Mouse (Mus musculus) lung, postnatal 4 days (tissue): Measurements from ENCODE around the gene Tnrc6b.
A peak's percentile ranks its signal among the peaks of the same experiment; 100 is the strongest.

Source experiments
- DNase-seq, 2 experiments: peaks; one replicate each; pipeline ENCODE4 v3.0.0; 2021

Tnrc6b gene

DNA sequence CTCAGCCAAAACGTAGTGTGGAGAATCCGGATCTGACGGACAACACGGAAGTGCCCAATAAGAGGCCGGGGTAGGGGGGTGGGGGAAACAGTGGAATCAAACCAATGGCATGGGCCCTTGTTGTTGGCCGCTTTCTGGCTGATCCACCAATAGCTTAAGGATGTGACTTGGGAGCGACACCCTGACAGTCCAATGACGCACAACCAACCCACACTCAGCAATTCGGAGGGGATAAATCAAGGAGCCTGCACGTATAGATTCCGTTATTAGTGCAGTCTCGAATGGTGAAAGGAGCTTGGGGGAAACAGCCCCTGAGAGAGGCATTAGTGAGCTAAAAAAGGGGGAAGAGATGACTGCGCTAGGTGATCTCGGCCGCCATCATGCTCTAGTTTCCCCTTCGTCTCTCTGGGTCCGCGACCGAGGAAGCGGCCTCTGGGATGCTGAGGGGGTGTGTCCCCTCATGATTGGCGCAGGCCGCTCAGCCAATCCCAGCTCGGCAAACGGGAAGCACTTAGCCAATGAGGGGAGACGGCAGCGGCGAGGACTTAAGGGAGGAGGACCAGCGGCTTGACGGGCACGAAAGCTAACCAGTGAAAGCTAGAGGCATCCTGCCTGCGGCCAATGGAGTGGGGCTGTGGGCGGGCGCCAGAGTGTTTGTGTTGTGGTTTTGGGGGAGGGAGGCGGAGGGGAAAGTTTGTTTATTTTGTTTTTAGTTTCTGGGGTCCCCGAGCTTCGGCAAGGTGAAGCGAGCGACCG is at the start of gene Tnrc6b:
TSS of gene Tnrc6b (plus strand) at position 706 of the 756 bp plus-strand sequence.
- DNase-seq: peak; percentile 99

- DNase-seq: no peak
Observed at GRCm38 (mm10) chr15:80664444-80664843, 46.7 kb upstream of the Tnrc6b start.

DNA sequence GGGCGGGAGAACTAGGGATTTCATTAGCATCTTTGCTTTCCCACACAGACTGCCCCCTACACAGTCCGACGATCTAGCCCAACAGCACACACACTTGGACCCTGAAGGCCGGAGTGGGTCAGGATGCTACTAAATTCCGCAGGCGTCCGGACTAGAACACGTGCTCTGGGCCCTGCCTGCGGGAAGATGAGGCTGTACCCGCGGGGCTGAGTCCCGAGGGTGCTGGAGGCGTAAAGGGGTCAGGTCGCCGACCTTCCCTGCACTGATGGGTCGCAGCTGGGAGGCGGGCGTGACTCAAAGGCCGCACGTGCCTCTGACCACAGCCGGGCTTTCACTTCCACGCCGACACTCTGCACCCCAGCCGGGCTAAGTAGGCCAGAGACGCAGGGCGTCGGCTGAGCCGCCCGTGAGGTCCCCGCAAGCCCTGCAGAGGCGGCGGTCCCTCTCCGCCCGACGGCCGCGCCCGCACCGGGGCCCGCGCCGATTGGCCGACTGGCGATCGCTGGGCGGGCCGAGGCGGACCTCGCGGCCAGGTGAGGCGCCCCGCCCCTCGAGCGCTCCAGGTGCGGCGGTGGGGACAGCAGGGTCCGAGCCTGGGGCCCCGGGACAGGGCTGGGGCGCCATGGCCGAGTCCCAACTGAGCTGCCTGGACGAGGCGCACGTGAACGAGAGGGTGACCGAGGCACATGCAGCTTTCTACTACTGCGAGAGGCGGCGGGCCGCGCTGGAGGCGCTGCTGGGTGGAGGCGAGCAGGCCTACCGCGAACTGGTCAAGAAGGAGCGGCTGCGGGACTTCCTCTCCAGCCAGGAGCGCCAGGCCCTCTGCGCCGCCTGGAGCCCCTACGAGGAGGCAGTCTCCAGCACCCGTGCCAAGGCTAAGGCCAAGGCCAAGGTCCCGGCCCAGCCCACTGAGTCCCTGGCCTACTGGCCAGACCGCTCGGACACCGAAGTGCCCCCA is 39.5 kb upstream of the Tnrc6b start, which contains the start of gene Fam83f:
TSS of gene Fam83f (plus strand) at position 553 of the 958 bp plus-strand sequence.
- DNase-seq: peak; percentile 49 to 73

GRCm38 (mm10) chr15:80672810-80673209 is 38.3 kb upstream of the Tnrc6b start:
- DNase-seq: no peak

- peak in 1 of 2 experiments; percentile 14 for DNase-seq
Observed at GRCm38 (mm10) chr15:80673337-80674095, 37.6 kb upstream of the Tnrc6b start.

DNA sequence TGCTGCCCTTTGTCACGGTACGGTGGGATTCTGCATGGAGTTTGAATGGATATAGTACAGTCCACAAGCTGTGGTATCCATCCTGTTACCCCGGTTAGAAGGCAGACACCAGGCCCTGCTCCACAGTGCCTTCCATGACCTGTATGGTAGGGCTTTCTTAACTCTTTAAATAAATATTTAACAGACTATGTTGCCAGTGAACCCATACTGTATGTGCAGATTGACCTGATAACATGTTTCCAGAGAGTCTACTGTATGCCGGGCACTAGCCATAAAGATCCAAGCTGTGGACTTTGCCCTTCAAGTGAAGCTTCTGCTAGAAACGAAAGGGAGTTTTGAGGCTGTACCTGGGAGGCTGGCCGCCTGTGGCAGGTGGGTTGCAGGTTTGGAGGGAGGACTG is 36.4 kb upstream of the Tnrc6b start:
- no peak for DNase-seq

DNA sequence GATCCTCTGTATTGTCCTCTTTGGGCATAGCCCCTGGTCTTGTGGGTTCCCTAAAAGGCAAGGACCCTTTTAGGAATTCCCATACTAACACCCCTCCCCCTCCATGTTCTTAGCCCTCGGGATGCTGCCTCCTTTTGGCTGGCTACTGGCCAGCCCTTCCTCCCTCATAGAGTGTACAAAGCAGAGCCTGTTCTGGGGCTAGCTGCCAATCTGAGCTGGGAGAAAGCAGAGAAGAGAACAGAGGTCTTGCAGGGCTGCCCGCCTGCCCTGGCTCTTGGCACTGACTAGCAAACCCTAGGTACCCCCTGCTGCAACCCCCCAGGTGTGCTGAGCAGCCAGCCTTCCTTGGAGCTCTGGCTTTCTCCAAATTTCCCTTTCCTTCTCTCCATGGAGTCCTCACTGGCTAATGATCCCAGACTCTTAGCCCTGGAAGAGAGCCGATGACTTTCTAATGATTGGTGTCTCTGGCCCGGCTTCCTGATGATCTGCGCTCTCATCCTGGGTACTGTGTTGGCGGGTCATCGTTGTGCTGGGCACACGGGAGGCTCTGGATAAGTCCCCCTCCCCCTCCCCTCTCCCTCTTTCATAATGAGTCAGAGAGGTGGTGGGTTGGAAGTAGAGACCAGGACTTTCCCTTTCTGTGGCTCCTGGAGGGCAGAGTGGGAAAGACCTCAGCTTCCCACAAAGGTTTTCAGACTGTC is 31.4 kb upstream of the Tnrc6b start:
- DNase-seq: peak; percentile 43 to 65

DNA sequence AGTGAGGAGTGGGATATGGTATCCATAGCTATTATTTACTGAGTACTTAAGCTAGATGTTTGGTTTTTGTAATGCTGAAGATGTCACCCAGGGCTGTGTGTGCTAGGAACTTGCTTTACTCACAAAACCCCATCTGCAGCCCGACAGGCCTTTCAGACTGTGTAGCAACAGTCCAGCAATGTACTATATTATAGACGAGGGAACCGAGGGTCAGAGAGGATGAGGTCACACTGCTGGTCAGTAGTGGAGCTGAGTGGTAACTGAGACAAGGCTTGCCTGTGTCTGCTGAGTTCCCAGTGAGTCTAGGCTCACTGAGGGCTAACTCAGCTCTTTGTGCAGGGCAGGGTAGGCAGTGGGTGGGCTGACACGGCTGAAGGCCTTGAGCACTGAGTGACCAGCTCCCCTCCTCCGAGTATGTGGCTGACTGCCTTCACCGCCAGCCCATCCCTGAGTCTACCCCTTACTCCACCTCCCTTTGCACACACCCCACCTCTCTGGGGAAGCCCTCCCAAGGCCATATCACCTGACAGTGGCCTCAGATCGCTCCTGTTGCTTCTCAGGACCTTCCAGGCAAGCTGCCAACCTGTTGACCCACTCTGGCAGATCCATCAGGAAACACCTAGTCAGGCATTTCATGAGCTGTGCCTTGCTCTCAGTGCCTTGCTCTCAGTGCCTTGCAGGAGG is 30.6 kb upstream of the Tnrc6b start:
- DNase-seq: peak; percentile 44 to 68

GRCm38 (mm10) chr15:80681466-80681881 is 29.6 kb upstream of the Tnrc6b start:
- DNase-seq: peak in 1 of 2 experiments; percentile 21

GRCm38 (mm10) chr15:80682343-80682742 is 28.8 kb upstream of the Tnrc6b start:
- DNase-seq: no peak

- no peak for DNase-seq
Observed at GRCm38 (mm10) chr15:80683151-80683550, 28.0 kb upstream of the Tnrc6b start.

- no peak for DNase-seq
Observed at GRCm38 (mm10) chr15:80683990-80684389, 27.1 kb upstream of the Tnrc6b start.

- no peak for DNase-seq
Observed at GRCm38 (mm10) chr15:80684786-80685602, 26.1 kb upstream of the Tnrc6b start.

DNA sequence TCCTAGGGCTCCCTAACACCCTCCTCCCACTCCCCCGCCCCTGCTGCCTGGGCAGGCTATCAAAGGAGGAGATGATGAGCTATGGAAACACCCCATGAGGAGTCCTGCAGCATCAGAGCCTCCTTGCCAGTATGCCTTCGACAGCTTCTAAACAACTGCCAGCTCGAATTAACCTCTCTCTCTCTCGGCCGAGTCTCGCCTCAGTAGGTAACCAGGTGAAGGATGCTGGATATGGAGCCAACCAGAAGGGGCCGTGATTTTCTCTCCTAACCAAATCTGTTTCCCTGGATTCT is 25.6 kb upstream of the Tnrc6b start:
- DNase-seq: peak; percentile 29 to 64

GRCm38 (mm10) chr15:80688536-80688935 is 22.6 kb upstream of the Tnrc6b start:
- DNase-seq: no peak

- no peak for DNase-seq
Observed at GRCm38 (mm10) chr15:80693492-80693891, 17.6 kb upstream of the Tnrc6b start.

GRCm38 (mm10) chr15:80694125-80694910 is 16.8 kb upstream of the Tnrc6b start:
- peak; percentile 32 to 71 for DNase-seq

DNA sequence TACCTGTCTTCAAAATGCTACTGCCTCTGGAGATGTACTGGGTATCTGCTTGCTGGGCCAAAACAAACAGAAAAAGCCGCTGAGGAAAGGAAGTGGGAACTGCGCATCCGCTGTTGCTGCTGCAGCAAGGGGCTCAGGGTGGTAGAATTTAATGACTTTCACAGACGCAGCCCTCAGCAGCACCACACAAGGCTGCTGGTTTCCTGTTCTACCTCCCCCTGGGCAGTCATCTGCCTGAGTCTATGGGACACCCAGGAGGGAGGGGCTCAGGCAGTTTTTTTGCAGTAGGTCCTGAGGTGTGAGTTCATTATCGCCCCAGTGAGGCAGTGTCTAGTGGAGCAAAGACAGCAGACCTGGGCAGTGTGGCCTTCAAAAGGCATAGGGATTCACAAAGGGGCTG is 13.5 kb upstream of the Tnrc6b start:
- DNase-seq: peak; percentile 8 to 29

DNA sequence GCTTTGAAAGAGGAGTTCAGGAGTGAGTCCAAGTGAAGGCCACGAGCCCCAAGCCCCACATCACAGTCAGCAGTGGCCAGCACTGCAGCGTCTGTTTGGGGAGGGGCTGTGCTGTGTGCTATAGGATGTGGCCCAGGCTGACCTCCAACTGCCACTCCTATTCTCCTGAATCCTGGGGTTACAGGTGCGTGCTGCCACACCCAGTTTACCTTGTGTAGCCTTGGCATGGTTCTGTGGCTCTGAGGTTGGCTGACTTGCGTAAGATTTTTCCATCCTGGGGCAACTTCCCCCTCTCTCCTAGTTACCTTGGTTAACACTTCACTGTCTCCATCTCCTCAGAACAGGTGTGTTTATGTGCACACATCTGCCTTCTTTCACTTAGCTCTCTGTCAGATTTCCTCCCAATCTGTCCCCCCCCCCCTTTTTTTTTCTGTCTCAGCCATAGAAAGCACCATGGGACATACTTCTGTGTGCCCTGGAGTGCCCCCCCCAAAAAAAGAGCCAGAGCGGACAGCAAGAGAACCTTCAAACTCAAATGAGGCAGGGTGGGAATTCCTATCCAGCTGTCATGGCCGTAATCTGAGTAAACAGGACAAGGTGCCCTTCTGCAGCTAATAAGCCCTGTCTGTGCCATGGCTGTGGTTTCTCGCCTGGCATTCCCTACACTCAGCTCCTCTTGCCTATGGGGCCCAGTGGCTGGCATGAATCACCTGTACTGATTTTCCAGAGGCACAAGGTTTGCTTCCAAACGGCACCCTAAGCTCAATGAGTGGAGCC is 9.4 kb upstream of the Tnrc6b start:
- DNase-seq: peak; percentile 26 to 42
